Mouse (Mus musculus) thymus, postnatal 0 days (tissue): ENCODE measurements around the gene Gm45713. TPM values are rescaled to one million over a fixed set of nuclear protein-coding genes. Genes with fewer than 3 reads are reported as not detected.

ENCODE experiments used
- DNase-seq: peaks from one replicate; pipeline ENCODE4 v3.0.0-alpha.2; 2015; ENCODE audit warnings: low spot score
- polyA plus RNA-seq: library from polyadenylated mRNA; unstranded; fragments of >200 nt; fragmentation: Nextera tagmentation; extraction: Ambion mirVana; gene quantifications from 2 replicates; pipeline ENCODE4 v1.2.1, GENCODE M21; 2015

Gm45713 gene
- 1.5 and 2.2 TPM in 2 replicates for polyA plus RNA-seq

DNA sequence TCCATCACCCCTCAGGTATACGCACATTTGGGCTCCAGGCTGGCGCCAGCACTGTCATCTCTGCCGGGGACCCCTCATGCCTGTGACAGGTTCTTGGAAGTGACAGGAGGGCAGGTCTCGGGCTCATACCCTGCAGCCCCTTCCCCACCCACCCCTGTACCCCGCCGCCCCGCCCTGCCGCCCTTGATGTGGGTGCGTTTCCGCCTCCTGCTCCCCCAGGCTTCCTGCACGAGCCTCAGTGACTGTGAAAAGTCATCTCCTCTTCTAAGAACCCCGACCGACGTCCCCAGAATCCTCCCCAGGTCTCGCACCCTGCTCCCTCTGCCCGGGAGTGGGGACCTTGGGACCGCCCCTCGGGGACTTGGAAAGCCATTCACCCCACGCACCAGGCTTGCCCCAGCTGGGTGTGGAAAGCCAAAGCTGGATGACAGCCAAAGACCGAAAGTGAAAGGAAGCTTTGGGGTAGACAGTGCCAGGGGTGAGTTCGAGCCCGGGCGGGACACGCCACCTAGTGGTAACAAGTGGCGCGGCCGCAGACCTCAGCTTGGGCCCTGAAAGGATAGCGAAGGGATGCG is at the start of gene Gm45713, which contains the start of gene Flt3l:
Gene Gm45713, minus strand, starts transcription at position 239 of the 575 bp plus-strand sequence.
Gene Flt3l, minus strand, starts transcription at position 440 of the 575 bp plus-strand sequence.
- peak; percentile 90 for DNase-seq

DNA sequence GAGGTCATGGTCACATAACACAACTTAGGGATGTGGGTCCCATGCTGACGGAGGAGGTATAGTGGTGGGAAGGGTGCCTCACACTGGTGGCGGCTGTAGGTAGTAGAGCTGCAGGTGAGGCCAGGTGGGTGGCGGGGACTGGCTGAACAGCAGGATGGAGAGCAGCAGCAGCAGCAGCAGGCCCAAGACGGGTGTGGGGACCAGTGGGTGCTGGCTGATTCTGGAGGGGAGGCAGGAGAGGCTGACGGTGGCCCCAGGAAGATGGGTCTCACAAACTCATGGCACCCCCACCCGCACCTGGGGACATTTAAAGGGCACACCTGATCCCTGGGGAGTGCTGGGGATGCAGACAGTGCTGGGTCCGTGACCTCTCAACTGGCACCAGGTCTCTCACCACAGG is 47.6 kb upstream of the Gm45713 start:
- DNase-seq = no peak

DNA sequence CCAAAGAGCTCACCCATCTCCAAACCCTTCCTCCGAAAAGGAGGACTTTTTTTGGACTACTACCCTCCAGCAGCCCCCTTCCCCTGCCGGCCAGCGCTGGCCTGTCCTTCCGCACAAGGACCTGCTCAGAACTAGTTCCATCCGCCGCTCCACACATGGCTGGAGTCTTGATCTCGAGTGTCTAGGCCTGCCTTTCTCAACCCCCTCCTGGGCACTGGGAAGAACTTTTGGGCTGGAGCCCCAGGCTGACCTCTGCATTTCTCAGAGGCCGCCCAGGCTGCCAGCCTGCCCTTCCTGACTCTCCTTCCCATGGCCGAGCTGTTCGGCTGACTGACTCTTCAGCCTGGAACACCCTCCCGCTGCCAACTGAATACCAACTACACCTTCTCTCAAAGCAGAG is 46.6 kb upstream of the Gm45713 start:
- DNase-seq = no peak

DNA sequence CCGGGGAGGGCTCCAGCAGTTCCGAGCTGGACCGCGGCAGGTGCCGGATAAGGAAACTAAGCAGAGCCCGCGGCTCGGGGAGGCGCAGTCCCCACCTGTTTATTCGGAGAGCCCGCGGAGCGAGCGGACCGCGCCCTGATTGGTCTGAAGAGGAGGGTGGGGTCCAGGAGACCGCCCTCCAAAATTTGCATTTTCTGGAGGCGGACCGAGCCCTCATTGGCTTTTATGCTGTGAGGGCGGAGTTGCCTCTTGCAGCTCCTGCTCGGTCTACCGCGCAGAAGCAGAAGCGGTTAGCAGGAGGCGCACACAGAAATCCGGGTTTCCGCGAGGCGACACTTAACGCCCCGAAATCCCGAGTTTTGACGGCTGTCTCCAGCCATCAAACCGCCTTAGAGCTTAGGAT is 46.2 kb upstream of the Gm45713 start:
- DNase-seq = peak; percentile 93

- DNase-seq = no peak
These were observed 45.5 kb upstream of the Gm45713 start for GRCm38 (mm10) chr7:45181540-45181939.

DNA sequence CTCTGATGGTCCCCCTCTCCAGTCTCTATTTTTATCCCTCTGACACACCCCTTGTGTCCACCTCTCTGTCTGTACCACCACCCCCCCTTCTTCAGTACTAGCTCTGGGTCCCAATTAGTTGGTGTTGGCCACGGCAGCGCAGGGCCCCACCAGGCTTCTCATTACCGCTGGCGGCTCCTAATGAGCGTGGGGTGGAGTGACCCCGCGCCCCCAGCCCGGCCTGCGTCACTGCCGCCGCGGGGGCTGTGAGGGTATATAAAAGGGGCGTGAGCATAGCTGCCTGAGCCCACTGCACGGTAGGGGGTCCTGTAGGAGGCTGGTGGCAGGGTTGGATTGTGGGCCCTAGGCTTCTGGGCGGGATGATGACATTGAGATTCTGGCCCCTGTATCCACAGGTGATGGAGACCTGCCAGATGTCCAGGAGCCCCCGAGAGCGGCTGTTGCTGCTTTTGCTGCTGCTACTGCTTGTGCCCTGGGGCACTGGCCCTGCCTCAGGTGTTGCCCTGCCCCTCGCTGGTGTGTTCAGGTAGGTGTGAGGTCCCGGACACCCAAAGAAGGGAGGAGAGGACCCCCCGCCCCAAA is 45.0 kb upstream of the Gm45713 start, which contains the start of gene Pth2:
Gene Pth2, plus strand, starts transcription at position 100 of the 582 bp plus-strand sequence.
- no peak for DNase-seq

DNA sequence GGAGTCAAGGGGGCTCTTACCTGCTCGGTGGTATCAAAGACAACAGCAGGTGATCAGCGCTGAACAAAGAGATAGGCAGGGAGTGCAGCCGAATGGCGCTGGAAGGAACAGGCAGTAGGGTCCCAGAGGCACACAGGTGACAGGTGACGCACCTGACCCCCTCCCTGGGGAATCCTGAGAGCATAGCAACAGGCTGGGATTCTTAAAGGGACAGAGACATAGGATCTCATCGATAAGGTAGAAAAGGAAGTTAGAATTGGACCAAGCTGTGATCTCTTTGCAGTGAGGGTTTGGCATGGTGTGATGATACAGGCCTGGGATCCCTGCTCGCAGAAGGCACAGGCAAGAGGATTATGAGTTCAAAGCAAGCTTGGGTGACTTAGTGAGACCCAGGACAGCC is 43.4 kb upstream of the Gm45713 start, which contains the start of gene Gfy:
Gene Gfy, minus strand, starts transcription at position 101 of the 400 bp plus-strand sequence.
- DNase-seq = no peak

DNA sequence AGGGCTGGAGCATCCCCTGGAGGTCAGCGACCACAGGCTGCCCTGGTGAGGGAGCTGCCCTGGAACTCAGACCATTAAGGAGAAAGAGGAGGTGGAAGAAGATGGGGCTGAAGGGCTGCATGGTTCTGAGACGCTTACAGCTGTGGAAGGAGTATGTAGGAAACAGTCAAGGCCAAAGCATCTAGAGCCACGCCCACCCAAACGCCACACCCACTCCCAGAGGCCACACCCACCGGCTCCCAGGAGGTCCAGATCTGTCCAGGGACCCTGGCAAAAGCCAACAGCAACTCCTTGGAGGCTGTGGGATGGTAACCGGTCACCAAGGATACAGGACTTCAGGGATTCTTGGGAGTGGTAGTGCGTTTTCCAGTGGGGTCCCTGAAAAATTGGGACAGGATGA is 42.5 kb upstream of the Gm45713 start:
- no peak for DNase-seq

DNA sequence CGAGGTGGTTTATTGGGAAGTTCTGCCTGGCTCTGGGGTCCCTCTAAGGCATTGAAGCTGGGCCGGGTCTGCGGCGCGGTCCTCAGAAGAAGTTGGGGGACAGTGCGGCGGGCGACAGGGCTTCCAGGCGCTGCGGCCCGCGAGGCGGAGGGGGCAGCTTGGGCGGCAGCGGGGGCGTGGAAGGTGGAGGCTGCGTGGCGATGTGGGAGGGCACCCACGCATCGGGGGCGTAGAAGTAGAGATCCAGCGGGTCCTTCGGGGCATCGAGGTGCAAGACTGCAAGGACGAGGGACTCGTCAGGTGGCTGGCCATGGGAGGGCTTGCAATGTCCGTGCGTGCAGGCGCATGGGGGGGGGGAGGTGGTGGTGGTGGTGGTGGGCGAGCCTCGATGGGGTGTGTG is 40.3 kb upstream of the Gm45713 start:
- no peak for DNase-seq

DNA sequence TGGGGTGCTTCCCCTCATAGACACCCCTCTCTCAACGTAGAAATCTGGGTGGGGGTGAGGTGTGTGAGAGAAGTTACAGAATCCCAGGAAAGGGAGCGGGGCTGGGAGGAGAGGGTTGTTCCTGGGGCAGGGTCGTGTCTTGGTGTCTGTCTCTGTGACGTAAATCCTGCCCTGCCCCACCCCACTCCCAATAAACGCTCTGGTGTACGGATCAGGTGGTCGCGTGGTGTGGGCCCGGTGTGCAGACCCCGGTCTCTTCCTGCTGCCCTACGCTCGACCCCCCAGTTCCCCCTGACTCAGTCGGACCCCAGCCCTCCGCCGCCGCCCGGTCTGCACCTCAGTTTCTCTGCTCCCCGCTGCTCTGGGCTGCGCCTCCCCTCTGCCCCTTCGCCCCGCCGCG is 39.9 kb upstream of the Gm45713 start:
- no peak for DNase-seq

DNA sequence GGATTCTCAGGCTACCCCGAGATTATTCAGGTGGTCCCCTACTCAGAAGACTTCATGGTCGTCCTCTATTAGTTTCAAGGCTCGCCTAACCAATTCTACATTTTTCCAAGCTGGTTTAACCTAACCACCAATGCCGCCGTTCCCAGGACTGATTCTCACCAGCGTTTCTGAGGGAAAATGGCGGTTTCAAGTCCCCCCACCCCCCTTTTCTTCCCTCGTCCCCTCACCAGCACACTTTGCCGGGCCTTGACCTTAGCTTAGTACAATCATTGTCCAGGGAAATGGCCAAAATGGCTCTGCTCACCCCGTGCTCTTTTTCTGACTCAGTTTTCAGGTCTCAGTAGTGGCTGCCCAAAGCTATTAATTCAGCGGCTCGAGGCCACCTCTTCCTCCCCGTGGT is 39.4 kb upstream of the Gm45713 start:
- no peak for DNase-seq

DNA sequence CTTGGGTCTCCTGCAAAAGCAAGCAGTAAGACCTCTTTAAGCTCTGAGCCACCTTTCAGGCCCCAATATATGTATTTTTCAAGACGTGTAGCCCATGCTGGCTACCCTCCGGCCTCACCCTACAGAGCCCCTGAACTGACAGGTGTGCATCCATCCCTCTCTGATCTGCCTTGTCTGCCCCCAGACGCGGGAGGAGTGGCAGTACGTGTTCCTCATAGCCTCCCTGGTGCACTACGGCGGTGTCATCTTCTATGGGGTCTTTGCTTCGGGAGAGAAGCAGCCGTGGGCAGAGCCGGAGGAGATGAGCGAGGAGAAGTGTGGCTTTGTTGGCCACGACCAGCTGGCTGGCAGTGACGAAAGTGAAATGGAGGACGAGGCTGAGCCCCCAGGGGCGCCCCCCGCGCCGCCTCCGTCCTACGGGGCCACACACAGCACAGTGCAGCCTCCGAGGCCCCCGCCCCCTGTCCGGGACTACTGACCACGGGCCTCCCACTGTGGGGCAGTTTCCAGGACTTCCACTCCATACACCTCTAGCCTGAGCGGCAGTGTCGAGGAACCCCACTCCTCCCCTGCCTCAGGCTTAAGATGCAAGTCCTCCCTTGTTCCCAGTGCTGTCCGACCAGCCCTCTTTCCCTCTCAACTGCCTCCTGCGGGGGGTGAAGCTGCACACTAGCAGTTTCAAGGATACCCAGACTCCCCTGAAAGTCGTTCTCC is 38.7 kb upstream of the Gm45713 start:
- no peak for DNase-seq

- peak; percentile 54 for DNase-seq
These were observed 37.7 kb upstream of the Gm45713 start for GRCm38 (mm10) chr7:45173772-45174171.

- DNase-seq = peak; percentile 34
These were observed 36.9 kb upstream of the Gm45713 start for GRCm38 (mm10) chr7:45172974-45173373.

DNA sequence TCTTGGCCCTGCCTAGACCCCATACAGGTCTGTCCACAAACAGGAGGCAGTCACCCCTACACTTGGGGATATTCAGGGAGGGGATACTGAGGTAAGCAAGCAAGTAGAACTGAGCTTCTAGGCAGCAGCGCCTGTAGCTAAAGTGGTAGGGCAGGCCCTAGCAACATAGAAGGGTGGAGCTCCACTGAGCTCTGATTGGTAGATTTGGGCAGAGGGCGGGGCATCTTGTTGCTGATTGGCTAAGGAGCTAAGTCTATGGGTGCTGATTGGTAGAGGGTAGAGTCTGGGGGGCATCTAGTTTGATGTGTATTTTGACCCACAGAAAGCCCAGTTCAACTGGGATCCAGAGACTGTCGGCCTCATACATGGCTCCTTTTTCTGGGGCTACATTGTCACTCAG is 33.5 kb upstream of the Gm45713 start:
- no peak for DNase-seq

GRCm38 (mm10) chr7:45168656-45169055 is 32.6 kb upstream of the Gm45713 start:
- no peak for DNase-seq

- no peak for DNase-seq
These were observed 31.9 kb upstream of the Gm45713 start for GRCm38 (mm10) chr7:45167761-45168445.

DNA sequence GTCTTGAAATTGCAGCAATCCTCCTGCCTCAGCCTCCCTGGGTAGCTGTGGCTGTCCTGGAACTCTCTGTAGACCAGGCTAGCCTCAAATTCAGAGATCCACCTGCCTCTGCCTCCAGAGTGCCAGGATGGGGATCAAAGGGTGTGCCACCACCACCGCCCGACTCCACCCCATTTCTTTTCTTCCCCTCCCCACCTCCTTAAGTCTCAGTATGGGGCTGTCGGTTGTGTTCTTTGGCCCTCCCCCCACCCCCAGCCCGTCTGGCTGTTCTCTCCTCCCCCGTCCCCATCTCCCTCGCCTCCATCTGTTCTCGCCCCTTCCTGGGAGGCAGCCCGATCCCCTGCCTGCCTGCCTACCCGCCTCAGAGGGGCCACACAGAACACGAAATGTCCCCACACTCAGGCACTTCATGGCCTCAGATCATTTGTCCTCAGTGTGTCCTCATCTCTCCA is 30.9 kb upstream of the Gm45713 start:
- DNase-seq = no peak

- no peak for DNase-seq
These were observed 29.7 kb upstream of the Gm45713 start for GRCm38 (mm10) chr7:45165701-45166100.

- no peak for DNase-seq
These were observed 28.8 kb upstream of the Gm45713 start for GRCm38 (mm10) chr7:45164833-45165232.

DNA sequence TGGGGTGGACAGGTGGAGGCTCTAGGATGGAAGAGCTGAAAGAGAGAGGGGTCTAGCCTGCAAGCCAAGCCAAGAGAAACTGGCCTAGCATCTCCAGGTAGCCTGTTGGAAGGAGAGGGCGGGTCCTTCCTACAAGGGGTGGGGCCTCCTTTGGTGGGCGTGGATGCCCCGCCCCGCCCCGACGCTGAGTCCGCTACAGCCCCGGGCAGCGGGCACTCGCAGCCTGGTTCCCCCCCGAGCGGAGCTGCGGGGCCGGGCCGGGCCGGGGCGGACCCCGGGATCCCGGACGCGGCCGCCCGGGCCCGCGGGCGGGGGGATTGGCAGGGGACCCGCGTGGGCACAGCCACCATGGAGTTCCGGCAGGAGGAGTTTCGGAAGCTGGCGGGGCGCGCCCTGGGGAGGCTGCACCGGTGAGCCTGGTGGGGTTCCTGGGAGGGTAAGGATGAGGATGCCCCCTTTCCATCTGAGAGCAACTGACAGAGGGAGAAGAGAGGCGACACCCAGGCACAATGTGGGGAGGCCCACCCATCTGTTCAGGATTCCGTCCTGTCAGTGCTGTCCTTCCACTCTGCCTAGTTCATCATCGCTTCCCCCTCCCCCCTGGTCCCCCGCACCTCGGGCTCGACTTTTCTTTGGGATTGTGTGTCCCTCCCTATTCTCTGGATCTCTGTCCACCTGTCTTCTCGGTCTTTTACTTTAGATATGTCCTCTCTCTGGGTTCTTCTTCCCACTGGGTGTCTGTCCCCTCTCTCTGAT is 27.9 kb upstream of the Gm45713 start, which contains the start of gene Slc17a7:
Gene Slc17a7, plus strand, starts transcription at position 215 of the 756 bp plus-strand sequence.
- peak; percentile 26 for DNase-seq
